Mouse (Mus musculus): ENCODE measurements around the gene Olfr666.
"Not testable (repeated sequence)": the region's sequence is repeated elsewhere in the genome, so short reads cannot be mapped to it uniquely, and the experiment has no call there.

The Olfr666 gene

GRCm38 (mm10) chr7:104895852-104896251 lies at the start of gene Olfr666:
Gene Olfr666 (minus strand): TSS chr7:104895952.
- DNase-seq (ENCODE audit: low spot score): no peak

GRCm38 (mm10) chr7:104933940-104934339 lies 38.2 kb upstream of the Olfr666 start, which contains the start of gene Olfr669:
Gene Olfr669 (plus strand): TSS chr7:104934240.
- DNase-seq (ENCODE audit: low spot score): no peak

GRCm38 (mm10) chr7:104927957-104928356 lies 32.2 kb upstream of the Olfr666 start, which contains the start of gene Olfr668:
Gene Olfr668 (minus strand): TSS chr7:104928057.
- no peak for DNase-seq (ENCODE audit: low spot score)

- no peak for DNase-seq (ENCODE audit: low spot score)
Measured at GRCm38 (mm10) chr7:104921382-104921781, 25.6 kb upstream of the Olfr666 start, which contains the start of gene Olfr667. Gene Olfr667 (minus strand): TSS chr7:104921482.

- DNase-seq (ENCODE audit: low spot score): no peak
Measured at GRCm38 (mm10) chr7:104877731-104878130, 18.0 kb downstream of the Olfr666 start, which contains the start of gene Olfr665. Gene Olfr665 (plus strand): TSS chr7:104878031.

- no peak for DNase-seq (ENCODE audit: low spot score)
Measured at GRCm38 (mm10) chr7:104861381-104861780, 34.4 kb downstream of the Olfr666 start.

- DNase-seq (ENCODE audit: low spot score): no peak
Measured at GRCm38 (mm10) chr7:104857683-104858082, 38.1 kb downstream of the Olfr666 start.

GRCm38 (mm10) chr7:104856709-104857108 lies 39.0 kb downstream of the Olfr666 start, which contains the start of gene Usp17la:
Gene Usp17la (plus strand): TSS chr7:104857009.
- DNase-seq (ENCODE audit: low spot score): not testable (repeated sequence)

GRCm38 (mm10) chr7:104855248-104855750 lies 40.5 kb downstream of the Olfr666 start:
- DNase-seq (ENCODE audit: low spot score): no peak

GRCm38 (mm10) chr7:104851546-104851945 lies 44.2 kb downstream of the Olfr666 start:
- DNase-seq (ENCODE audit: low spot score): not testable (repeated sequence)

GRCm38 (mm10) chr7:104843731-104844287 lies 51.9 kb downstream of the Olfr666 start:
- DNase-seq (ENCODE audit: low spot score): no peak

- no peak for DNase-seq (ENCODE audit: low spot score)
Measured at GRCm38 (mm10) chr7:104842503-104842902, 53.2 kb downstream of the Olfr666 start, which contains the start of gene Usp17lb. Gene Usp17lb (minus strand): TSS chr7:104842603.
